Mouse (Mus musculus) CD8-positive naive resting alpha-beta T cell, adult 2 months (primary cell): ENCODE results near the gene Cdkal1.

Experiments used
- DNase-seq, 2 experiments: peaks; one replicate each; pipeline ENCODE4 v3.0.0; 2022; ENCODE audit warnings: low read depth in 2 of 2, low spot score in 2 of 2

The Cdkal1 gene

DNA sequence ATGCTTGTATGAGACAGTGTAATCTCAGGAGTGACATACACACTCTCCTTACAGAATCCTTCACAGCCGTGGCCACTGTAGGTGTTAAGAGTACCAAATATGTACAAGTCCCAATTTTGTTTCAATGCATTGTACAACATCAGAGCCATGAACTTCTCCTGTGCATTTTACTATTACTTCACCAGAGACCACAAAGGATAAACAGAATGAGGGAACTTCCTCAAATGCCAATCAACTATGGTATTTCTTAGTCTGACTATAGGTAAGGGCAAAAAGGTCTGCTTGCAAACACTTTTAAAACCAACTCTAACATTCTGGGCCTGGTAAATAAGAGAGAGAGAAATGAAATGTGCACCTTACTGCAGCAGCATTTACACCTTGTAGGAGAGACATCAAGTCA lies 87.4 kb downstream of the Cdkal1 start:
- no peak for DNase-seq

DNA sequence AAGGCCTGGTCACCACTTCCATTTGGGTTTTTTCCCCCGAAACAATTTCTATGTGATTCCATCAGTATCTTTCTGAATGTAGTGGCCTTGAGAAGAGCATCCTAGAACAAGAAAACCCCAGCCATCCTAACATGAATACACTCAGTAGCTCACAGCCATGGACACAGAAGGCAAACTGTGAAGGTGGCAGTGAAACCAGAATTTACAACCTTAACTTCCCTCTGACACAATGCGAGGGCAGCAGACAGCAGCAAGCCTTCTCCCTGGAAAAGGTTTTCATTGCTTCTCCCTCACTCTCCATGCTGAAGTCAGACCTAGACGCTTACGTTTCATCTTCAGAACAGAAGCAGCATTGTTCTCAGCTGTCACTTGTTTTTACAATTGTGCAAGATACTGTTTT lies 87.9 kb downstream of the Cdkal1 start:
- DNase-seq = no peak

DNA sequence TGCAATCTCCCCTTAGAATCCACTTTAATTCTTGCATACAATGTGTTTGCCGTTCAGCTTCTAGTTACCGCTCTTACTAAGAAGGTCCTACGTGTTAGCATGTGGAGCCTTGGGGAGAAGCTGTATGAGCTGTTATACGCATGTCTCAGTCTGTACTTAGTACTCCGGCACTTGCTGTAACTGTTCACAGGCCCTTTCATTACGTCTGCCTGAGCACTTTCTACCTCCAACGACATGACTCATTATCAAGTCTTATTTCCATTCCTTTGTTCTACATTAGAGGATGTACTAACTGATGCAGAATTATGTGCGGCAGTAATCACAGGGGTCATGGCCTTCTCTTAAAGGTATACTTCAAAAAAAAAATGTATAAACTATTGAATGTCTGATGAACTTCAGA lies 89.1 kb downstream of the Cdkal1 start:
- DNase-seq = no peak

DNA sequence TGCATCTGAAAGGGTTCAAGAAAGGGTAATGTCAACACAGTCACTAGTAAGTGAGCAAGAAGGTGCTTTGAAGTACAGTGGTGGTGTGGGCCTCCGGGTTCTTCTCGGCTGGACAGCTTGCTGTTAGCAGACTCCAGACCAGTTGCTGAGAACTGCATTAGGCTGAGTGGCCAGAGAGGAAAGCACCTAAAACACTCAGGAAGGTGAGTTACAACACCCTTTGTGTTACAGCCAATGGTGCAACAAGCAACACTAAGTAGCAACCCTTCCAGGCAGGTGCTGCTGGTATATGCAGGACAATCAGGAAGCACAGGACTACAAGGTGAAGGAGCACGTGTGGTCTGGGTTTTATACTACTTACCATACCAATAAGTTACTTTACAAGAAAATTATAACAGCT lies 90.2 kb downstream of the Cdkal1 start:
- no peak for DNase-seq

DNA sequence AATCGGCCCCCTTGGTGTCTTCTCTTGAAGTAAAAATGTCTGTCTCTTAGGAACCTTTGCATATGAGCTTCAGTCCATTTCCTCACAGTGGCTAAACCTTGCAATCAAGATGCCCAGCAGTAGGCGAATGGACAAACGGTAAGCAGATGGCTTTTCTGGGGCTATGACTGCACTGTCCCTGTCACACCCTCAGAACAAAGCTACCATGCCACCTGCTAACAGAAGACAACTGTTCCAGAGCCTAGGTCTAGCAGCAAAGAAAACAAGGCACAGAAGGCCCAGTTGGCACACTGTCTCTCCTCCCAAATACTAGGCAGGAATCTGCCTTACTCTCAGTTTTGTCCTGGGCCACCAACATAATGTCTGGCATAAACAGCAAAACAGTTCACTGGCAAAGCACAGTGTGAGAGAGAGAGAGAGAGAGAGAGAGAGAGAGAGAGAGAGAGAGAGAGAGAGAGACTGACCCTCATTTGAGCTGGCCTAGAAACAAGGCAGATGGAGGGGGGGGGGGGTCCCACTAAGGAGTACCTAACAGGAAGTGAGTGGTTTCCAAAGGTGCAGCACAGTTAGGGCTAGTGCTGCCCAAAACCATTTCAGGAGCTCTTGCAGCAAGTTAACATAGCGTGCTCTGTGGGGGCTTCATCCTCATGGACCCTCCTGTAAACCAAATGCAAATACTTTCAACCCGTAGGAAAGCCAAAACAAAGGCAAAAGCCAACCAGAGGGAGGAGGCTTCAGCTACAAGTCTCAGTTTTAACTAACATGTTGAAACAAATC lies 95.6 kb downstream of the Cdkal1 start:
- DNase-seq = no peak

DNA sequence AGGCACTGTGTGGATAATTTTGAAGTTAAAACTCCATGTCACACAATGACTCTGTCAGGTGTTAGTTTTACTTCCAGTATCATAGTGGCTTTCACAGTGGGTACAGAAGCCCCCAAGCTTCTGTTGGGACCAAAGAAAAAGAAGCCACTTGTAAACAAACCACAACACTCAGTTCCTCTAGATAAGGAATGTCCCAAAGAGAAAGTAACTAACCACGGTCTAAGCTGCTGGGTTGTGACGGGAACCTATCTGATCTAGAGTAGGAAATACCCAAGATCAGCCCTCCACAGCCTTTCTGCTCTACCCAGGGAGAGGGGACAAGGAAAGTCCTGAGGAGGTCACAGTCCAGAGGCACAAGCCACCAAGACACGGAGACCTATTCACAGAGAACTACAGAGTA lies 99.4 kb downstream of the Cdkal1 start:
- DNase-seq = peak in 1 of 2 experiments; percentile 0

DNA sequence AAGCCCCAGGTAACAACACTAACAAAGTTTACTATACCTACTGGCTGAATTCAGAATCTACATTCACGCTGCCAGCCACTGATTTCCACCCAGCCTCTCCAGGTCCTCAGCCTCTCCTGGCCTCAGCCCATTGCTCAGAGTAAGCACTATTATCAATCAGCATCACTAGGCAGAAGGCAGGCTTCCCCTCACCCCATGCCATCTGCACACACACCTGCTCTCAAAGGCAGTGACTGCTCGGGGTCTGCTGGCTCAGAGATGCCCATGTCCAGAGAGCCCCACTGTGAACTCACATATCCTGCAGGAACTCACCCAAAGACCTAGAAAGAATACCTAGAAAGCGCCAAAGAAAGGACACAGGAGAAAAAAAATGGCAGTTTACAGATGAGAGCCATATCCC lies 102.2 kb downstream of the Cdkal1 start:
- DNase-seq = no peak

DNA sequence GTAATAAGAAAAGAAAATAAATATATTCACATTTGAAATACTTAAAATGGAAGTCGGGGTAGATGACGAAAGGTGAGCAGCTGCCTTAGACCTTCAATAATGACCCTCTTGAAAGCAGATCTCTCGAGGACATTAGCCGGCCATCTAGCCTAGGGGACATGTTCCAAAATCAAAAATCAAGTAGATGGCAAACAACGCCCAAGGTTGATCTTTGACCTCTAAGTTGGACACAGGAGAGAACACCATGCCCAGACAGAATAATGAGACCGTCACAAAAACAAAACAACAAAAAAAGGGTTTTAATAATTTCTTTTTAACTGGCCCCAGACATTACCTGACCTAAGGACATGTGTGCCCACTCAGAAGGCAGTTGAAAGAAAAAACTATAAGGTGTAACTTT lies 103.4 kb downstream of the Cdkal1 start:
- DNase-seq = no peak

DNA sequence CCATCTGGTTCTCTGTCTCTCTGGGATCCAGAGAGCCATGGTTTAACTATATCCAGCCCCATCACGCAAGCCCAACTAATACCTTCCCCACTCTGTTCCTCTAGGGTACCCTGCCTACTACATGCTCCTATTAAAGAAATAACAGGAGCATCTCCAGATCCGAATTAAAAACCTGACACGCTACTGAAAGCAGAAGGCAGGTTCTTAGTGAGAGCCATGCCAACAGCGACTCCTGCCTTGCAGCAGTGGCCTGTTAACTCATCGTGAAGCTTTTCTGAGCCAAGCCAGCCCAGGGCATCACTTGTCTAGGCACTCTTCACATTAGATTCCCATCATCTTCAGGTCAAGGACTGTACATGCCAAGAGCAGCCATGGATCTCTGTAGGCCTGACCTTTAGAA lies 104.3 kb downstream of the Cdkal1 start:
- DNase-seq = no peak

DNA sequence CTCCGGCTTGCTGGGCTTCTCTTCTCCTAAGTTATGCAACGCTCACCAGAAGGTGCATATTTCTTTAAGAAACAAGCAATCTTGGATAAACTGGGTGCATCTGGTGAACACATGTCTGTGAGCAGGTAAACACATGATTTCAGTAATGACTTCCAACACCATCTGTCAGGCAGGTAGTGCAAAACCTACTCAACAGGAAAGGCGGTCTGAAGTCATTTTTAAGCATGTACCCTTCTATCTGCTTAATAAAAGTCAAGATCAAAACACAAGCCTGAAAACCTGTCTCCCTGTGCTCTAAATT lies 108.2 kb downstream of the Cdkal1 start:
- DNase-seq = no peak

DNA sequence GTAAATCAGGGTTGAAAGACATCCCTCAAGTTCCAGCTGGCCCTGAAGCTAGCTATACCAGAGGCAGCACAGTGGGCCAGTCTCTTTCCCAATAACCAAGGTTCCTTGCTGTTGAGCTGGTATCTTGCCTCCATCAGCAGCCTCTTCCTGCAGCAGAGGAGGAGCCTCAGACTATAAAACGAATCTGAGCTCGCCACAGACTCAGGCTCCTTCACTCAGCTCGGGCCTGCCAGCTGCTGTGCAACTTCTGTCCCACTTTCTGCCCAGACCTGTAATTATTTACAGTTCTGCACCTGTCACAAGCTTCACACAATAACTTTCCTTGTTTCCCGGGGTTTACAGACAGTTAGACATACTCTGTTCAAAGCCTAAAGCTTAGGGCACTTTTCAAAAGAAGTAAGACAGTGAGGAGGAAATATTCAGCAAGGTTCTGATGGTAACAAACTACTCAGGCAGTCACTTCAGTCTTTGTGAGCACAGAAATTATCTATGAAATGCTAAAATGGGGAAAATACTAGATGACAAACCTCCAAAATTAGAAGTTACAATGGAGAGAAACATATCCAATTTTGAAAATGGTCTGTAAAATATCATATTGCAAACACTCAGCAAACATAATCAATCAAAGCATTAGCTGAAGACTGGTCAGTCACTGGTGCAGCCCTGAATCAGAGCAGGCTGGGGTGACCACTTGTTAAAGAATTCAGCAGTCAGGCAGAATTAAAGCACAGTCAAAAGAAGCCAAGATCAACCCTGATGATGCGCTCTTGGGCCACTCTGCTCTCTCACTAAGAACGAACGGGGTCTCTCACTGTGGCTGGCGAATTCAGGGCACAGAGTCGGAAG lies 108.8 kb downstream of the Cdkal1 start:
- no peak for DNase-seq

DNA sequence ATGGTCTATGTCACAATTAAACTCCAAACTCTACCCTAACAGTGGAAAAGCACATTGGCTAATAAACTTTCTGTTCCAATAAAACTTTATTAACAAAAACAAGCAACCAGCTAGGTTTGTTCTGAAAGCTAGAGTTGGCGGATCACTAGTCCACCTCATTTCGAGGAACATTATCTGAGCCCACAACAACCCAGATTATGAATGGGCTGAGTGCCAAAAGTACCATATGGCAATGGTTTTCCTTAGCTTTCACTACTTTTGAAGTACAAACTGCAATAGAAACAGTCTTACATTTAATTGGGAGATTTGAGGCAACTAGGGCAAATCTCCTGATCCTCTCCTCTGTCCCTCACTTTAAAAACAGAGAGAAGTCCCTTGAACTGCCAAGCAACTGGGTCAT lies 110.4 kb downstream of the Cdkal1 start:
- DNase-seq = no peak

DNA sequence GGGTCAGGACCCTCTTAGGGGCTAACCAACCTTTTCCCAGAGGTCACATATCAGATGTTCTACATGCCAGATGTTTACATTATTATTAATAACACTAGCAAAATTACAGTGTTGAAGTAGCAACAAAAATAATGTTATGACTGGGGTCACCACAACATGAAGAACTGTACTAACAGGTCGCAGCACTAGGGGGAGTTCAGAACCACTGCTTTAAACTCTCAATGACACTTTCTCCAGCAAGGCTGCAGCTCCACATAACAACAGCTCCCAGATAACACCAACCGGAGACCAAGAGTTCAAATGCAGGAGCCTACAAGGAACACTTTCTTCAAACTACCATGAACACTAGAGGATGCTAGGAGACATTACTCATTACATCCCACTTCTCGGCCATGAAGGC lies 111.3 kb downstream of the Cdkal1 start:
- DNase-seq = no peak

DNA sequence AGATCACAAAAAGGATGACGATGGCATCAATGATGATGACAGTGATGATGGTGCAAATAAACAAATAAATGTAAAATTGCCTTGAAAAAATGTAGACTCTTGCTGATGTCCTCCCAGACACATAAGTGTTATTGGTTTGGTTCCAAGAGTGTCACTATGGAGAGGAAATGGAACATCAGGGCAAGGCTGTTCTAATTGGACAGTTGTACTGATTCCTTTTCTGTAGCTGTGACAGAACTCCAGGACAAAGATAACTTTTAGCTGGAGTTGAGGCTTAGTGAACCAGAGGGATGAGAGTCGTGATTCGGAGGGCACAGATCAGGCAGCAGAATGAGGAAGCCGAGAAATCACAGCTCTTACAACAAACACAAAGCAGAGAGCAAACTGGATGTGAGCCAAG lies 111.7 kb downstream of the Cdkal1 start:
- no peak for DNase-seq

DNA sequence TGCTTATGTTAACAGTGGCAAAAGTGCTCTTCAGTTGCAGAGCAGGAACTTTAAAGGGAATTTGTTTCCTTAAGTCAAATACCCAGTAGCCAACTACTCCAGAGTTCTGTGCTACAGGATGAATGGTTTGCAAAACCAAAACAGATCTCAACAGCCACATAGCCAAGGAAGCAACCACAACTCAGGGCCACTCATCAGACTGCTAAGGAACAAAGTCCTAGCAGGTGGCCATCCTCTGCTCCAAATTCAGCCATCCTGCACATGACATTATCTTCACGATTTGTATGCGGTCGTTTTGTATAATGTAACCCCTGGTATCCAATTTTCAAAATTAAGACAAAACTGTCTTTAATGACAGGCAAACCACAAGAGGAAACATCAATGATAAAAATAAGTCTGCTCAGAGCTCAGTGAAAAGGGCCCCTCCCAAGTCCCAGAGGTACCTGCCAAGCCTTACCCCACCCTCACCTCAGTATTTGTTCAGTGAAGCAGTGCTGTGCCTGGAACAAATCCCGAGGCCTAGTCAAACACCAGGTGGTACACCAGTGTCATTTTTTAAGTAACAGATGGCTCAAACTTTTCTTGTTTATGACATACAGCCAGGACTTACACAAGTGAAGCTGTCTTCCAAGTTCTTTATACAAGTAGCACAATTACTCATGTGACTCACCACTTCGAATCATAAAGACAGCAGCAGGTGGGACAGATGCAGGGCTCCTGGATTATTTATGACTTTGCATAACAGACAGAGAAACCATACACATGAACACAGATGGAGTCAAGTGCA lies 117.6 kb downstream of the Cdkal1 start:
- DNase-seq = no peak

DNA sequence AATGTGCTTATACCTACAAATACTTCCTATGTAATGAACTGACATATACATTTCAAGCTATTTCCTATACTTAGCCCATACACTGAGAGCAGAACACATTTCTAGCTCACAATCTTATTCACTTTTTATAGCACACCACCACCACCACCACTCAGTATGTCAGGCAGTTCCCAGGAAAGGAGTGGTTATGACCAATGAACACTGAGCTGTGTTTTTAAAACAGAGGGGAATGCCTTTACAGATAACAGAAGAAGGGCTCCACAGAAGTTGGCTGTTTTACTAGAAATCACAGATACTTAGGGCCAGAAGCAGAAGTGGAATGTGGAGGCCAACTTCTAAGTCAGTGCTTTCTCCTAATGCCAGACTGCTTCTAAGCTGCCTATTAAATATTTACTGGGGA lies 121.0 kb downstream of the Cdkal1 start:
- no peak for DNase-seq

DNA sequence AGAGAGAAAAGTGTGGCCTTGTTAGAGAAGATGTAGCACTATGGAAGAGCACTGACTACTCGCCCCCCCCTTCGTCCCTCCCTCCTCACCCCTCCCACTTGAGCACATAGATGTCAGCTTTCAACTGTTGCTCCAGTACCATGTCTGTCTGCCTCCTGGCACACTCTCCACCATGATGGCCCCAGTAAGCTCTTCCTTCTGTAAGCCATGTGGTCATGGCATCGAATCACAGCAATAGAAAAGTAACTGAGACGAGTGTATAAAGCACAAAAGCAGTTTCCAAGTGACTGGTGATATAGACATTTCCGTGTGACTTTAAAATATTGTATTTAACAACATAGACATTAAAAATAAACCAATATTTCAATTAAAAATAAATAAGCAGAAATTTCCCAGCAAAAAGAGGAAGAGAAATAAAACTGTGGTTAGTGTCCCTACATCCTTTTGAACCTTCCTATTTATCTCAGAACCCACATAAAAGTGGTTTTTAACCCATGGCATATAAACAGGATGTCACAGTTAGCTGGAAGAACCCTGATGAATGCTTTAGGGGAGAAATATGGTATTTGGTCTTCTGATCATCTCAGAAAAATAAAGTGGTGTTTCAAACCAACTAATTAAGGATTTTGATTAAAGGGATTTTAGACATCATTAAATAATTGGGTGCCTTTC lies 129.2 kb downstream of the Cdkal1 start:
- no peak for DNase-seq

DNA sequence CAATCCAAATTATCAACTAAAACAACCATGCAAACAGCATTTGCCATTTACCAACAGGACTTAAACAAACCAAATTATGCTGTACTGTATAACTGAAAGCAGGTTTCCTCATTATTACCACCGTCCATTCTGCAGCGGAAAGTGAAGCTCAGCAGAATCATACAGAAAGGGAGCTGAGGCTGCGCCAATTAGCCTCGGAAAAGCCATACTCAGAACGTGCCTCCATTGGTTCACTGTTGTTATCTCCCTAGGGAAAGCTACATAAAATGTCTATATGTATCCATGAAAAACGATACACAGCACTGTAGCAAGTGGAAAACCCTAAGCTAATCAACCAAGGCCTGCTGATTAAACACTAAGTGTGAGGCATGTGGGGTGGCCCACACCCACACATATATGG lies 130.6 kb downstream of the Cdkal1 start:
- DNase-seq = no peak

DNA sequence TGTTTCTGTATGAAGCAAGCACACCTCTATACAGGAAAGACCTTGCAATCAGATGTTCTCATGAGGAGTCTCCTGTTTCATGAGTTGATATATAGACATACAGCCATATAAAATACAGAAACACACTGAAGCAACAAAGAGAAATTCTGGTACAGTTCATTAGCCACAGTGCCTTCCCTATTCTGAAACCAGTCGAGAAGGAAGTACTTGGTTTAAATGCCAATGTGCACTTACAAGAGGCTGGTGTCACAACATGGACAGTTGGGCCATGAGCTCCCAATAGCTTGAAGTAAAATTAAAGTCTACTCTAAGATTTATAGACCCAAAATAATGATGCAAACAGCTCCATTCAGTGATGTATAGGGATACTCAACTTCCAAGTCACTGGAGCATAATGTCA lies 132.3 kb downstream of the Cdkal1 start:
- DNase-seq = no peak

DNA sequence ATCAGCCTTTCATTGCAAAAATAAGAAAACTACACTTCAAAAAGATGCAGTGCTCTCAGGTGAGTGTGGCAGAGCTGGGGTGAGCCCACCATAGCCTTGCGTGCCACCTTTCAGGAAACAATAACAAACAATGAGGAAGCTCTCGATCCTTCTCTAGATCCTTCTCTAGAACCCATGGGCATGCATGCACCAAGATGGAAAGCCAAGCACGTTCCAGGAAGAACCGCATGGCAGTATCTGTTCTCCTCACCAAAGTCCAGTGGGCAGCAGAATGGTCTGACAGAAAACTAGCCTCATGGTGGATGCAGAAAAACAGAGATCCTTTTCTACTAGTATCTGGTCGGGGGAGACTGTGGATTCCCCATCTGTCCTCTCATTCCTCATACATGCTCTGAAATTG lies 134.3 kb downstream of the Cdkal1 start:
- no peak for DNase-seq

DNA sequence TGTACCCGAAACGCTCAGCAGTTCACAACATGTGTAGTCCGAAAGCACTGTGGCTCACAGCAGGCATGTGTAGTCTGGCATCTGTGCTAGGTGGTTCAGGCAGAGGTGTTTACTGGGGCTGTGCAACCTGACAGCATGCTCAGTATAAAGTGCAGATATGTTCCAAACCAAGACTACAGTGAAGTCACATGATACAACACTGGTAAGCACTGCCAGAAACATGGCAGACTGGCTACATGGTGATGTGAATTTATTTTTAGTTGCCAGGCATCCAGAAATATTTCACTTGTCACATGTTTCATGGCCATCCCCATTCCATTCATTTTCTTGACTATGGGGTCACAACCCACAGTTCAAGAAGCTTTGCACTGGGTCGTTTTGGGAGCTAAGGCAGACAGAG lies 138.9 kb downstream of the Cdkal1 start:
- DNase-seq = no peak
